Mouse (Mus musculus) hindbrain, embryonic 12.5 days (tissue): ENCODE data around the gene Adarb1. TPM values are rescaled to one million over a fixed set of nuclear protein-coding genes. Genes with fewer than 3 reads are reported as not detected.

Experiments used
- ATAC-seq: fragments of 200-750 bp; cut with Nextera tagmentation; 2 replicates; pipeline ENCODE4 v1.8.0; 2017; ENCODE audit warnings: moderate TSS enrichment; ENCODE audit not compliant: low FRiP score
- H3K27ac ChIP-seq: fragments of 300-500 bp; sonication (generic); 2 replicates; pipeline ENCODE4 v1.5.1; 2016; ENCODE audit warnings: mild to moderate bottlenecking
- H3K27me3 ChIP-seq: fragments of 300-500 bp; sonication (generic); 2 replicates; pipeline ENCODE4 v1.6.1; 2016; ENCODE audit warnings: mild to moderate bottlenecking
- H3K36me3 ChIP-seq: fragments of 300-500 bp; sonication (generic); 2 replicates; pipeline ENCODE4 v1.6.1; 2016; ENCODE audit warnings: mild to moderate bottlenecking
- H3K4me1 ChIP-seq: fragments of 300-500 bp; sonication (generic); 2 replicates; pipeline ENCODE4 v1.6.1; 2016
- H3K4me2 ChIP-seq: fragments of 300-500 bp; sonication (generic); replicated peaks from 2 replicates; pipeline ENCODE4 v1.6.1; 2016; ENCODE audit warnings: mild to moderate bottlenecking
- H3K4me3 ChIP-seq: fragments of 300-500 bp; sonication (generic); 2 replicates; pipeline ENCODE4 v1.5.1; 2016; ENCODE audit warnings: mild to moderate bottlenecking
- H3K9ac ChIP-seq: fragments of 300-500 bp; sonication (generic); 2 replicates; pipeline ENCODE4 v1.6.1; 2016; ENCODE audit warnings: mild to moderate bottlenecking, moderate library complexity
- H3K9me3 ChIP-seq: fragments of 300-500 bp; sonication (generic); replicated peaks from 2 replicates; pipeline ENCODE4 v1.6.1; 2016; ENCODE audit warnings: mild to moderate bottlenecking
- WGBS: fragments of 180-500 bp; shearing (Covaris S2); methylation state at CpG from one replicate; pipeline ENCODE4 v1.1.7; 2016; 5-methylcytosine and 5-hydroxymethylcytosine counted together
- polyA plus RNA-seq: library from polyadenylated mRNA; unstranded; fragments of >200 nt; fragmentation: Nextera tagmentation; extraction: Ambion mirVana; gene quantifications from 2 replicates; pipeline ENCODE4 v1.2.1, GENCODE M21; 2016

The Adarb1 gene
- 10.3 and 10.6 TPM in 2 replicates for polyA plus RNA-seq

GRCm38 (mm10) chr10:77418138-77418537 is at the start of gene Adarb1:
TSS of gene Adarb1 (minus strand) at chr10:77418270.
- H3K36me3 ChIP-seq = no peaks in the 10 kb centered on the region
- no peaks in the 10 kb centered on the region for H3K9me3 ChIP-seq
- peak within 1 kb of the TSS; percentile 86 for H3K9ac ChIP-seq
- H3K4me1 ChIP-seq = peaks cover 15% of the 10 kb centered on the region
- peak within 1 kb of the TSS; percentile 98 for H3K4me2 ChIP-seq
- WGBS = under 1% methylated on average over 52 of the region's 57 CpGs
- peaks cover 21% of the 10 kb centered on the region for H3K27me3 ChIP-seq
- H3K27ac ChIP-seq = peak within 1 kb of the TSS; percentile 84
- ATAC-seq = peak; percentile 94
- H3K4me3 ChIP-seq = peak within 1 kb of the TSS; percentile 84

GRCm38 (mm10) chr10:77467407-77467806 is 49.3 kb upstream of the Adarb1 start:
- Histone ChIP-seq H3K27ac (no peak overlapping the region), H3K4me2 (no peak overlapping the region), H3K27me3 (no peaks in the 10 kb centered on the region), H3K4me1 (no peaks in the 10 kb centered on the region), H3K9me3 (no peaks in the 10 kb centered on the region), H3K9ac (no peak overlapping the region), H3K4me3 (no peak overlapping the region), H3K36me3 (no peaks in the 10 kb centered on the region)
- WGBS = 85% methylated on average over 6 of the region's 6 CpGs
- no peak for ATAC-seq

GRCm38 (mm10) chr10:77465902-77466301 is 47.8 kb upstream of the Adarb1 start:
- Histone ChIP-seq H3K27me3 (no peaks in the 10 kb centered on the region), H3K4me2 (no peak overlapping the region), H3K9me3 (no peaks in the 10 kb centered on the region), H3K27ac (no peak overlapping the region), H3K36me3 (no peaks in the 10 kb centered on the region), H3K4me1 (no peaks in the 10 kb centered on the region), H3K9ac (no peak overlapping the region), H3K4me3 (no peak overlapping the region)
- WGBS = 87% methylated on average over 5 of the region's 5 CpGs
- no peak for ATAC-seq

GRCm38 (mm10) chr10:77464181-77464936 is 46.3 kb upstream of the Adarb1 start:
- no peaks in the 10 kb centered on the region for H3K27me3 ChIP-seq
- no peaks in the 10 kb centered on the region for H3K36me3 ChIP-seq
- no peaks in the 10 kb centered on the region for H3K9me3 ChIP-seq
- H3K27ac ChIP-seq = no peak overlapping the region
- WGBS = 76% methylated on average over 10 of the region's 10 CpGs
- no peak for ATAC-seq
- H3K4me1 ChIP-seq = no peaks in the 10 kb centered on the region
- H3K4me3 ChIP-seq = no peak overlapping the region
- H3K9ac ChIP-seq = no peak overlapping the region
- H3K4me2 ChIP-seq = no peak overlapping the region

GRCm38 (mm10) chr10:77461161-77461560 is 43.1 kb upstream of the Adarb1 start:
- WGBS = 92% methylated on average over 8 of the region's 8 CpGs
- H3K9ac ChIP-seq = no peak overlapping the region
- no peak for ATAC-seq
- H3K4me3 ChIP-seq = no peak overlapping the region
- H3K27ac ChIP-seq = no peak overlapping the region
- no peaks in the 10 kb centered on the region for H3K36me3 ChIP-seq
- H3K4me2 ChIP-seq = no peak overlapping the region
- no peaks in the 10 kb centered on the region for H3K4me1 ChIP-seq
- no peaks in the 10 kb centered on the region for H3K27me3 ChIP-seq
- H3K9me3 ChIP-seq = no peaks in the 10 kb centered on the region

GRCm38 (mm10) chr10:77457701-77458100 is 39.6 kb upstream of the Adarb1 start:
- H3K4me1 ChIP-seq = no peaks in the 10 kb centered on the region
- H3K27me3 ChIP-seq = no peaks in the 10 kb centered on the region
- H3K36me3 ChIP-seq = no peaks in the 10 kb centered on the region
- H3K27ac ChIP-seq = no peak overlapping the region
- 85% methylated on average over 3 of the region's 3 CpGs for WGBS
- H3K4me2 ChIP-seq = no peak overlapping the region
- no peaks in the 10 kb centered on the region for H3K9me3 ChIP-seq
- no peak overlapping the region for H3K9ac ChIP-seq
- no peak overlapping the region for H3K4me3 ChIP-seq
- no peak for ATAC-seq

- no peaks in the 10 kb centered on the region for H3K9me3 ChIP-seq
- no peaks in the 10 kb centered on the region for H3K27me3 ChIP-seq
- H3K4me1 ChIP-seq = no peaks in the 10 kb centered on the region
- no peak overlapping the region for H3K4me2 ChIP-seq
- H3K36me3 ChIP-seq = no peaks in the 10 kb centered on the region
- H3K27ac ChIP-seq = no peak overlapping the region
- 66% methylated on average over 7 of the region's 7 CpGs for WGBS
- H3K4me3 ChIP-seq = no peak overlapping the region
- no peak for ATAC-seq
- H3K9ac ChIP-seq = no peak overlapping the region
Measured at GRCm38 (mm10) chr10:77456507-77456906, 38.4 kb upstream of the Adarb1 start.

- Histone ChIP-seq H3K27ac (no peak overlapping the region), H3K36me3 (no peaks in the 10 kb centered on the region), H3K9ac (no peak overlapping the region), H3K4me3 (no peak overlapping the region), H3K4me2 (no peak overlapping the region), H3K9me3 (no peaks in the 10 kb centered on the region), H3K27me3 (no peaks in the 10 kb centered on the region), H3K4me1 (no peaks in the 10 kb centered on the region)
- WGBS = 81% methylated on average over 14 of the region's 14 CpGs
- no peak for ATAC-seq
Measured at GRCm38 (mm10) chr10:77455251-77456010, 37.4 kb upstream of the Adarb1 start.

- H3K36me3 ChIP-seq = no peaks in the 10 kb centered on the region
- H3K9ac ChIP-seq = no peak overlapping the region
- no peaks in the 10 kb centered on the region for H3K9me3 ChIP-seq
- no peaks in the 10 kb centered on the region for H3K27me3 ChIP-seq
- peaks cover 5% of the 10 kb centered on the region; the same call in 1 of the 2 replicates for H3K4me1 ChIP-seq
- 75% methylated on average over 6 of the region's 6 CpGs for WGBS
- H3K27ac ChIP-seq = no peak overlapping the region
- no peak overlapping the region for H3K4me3 ChIP-seq
- no peak overlapping the region for H3K4me2 ChIP-seq
- ATAC-seq = no peak
Measured at GRCm38 (mm10) chr10:77454795-77455194, 36.7 kb upstream of the Adarb1 start.

GRCm38 (mm10) chr10:77451822-77452221 is 33.8 kb upstream of the Adarb1 start:
- Histone ChIP-seq H3K4me3 (no peak overlapping the region), H3K27ac (no peak overlapping the region), H3K4me2 (no peak overlapping the region), H3K4me1 (peaks cover 20% of the 10 kb centered on the region), H3K36me3 (no peaks in the 10 kb centered on the region), H3K9me3 (no peaks in the 10 kb centered on the region), H3K27me3 (no peaks in the 10 kb centered on the region), H3K9ac (no peak overlapping the region)
- WGBS = 92% methylated on average over 4 of the region's 4 CpGs
- no peak for ATAC-seq

- no peak overlapping the region for H3K4me2 ChIP-seq
- H3K9me3 ChIP-seq = peaks cover 2% of the 10 kb centered on the region; the same call in 1 of the 2 replicates
- H3K4me3 ChIP-seq = no peak overlapping the region
- no peak for ATAC-seq
- H3K9ac ChIP-seq = no peak overlapping the region
- no peaks in the 10 kb centered on the region for H3K27me3 ChIP-seq
- H3K4me1 ChIP-seq = peaks cover 20% of the 10 kb centered on the region
- H3K36me3 ChIP-seq = no peaks in the 10 kb centered on the region
- H3K27ac ChIP-seq = no peak overlapping the region
Measured at GRCm38 (mm10) chr10:77450159-77450464, 32.0 kb upstream of the Adarb1 start.

- Histone ChIP-seq H3K4me1 (peaks cover 20% of the 10 kb centered on the region), H3K9me3 (peaks cover 6% of the 10 kb centered on the region; the same call in 1 of the 2 replicates), H3K27ac (no peak overlapping the region), H3K4me3 (no peak overlapping the region), H3K9ac (no peak overlapping the region), H3K4me2 (peak overlapping the region; percentile 38), H3K27me3 (no peaks in the 10 kb centered on the region), H3K36me3 (no peaks in the 10 kb centered on the region)
- 39% methylated on average over 23 of the region's 23 CpGs for WGBS
- no peak for ATAC-seq
Measured at GRCm38 (mm10) chr10:77449315-77450158, 31.5 kb upstream of the Adarb1 start.
